Mouse (Mus musculus): ENCODE results near the gene Rep15.

- no peak for TF ChIP-seq POLR2A (IDR thresholded peaks at IDR 0.05; ENCODE audit: borderline replicate concordance, control insufficient read depth, low read depth, low read length)
- TF ChIP-seq CTCF (IDR thresholded peaks at IDR 0.05; ENCODE audit: control insufficient read depth, insufficient read depth, low read length), result no peak
Observed at GRCm38 (mm10) chr6:147022375-147023132, 9.8 kb upstream of the Rep15 start.

Measured in bone marrow, adult 2 months (tissue).